Mouse (Mus musculus) adrenal gland, adult (tissue): ENCODE data around the gene Olfr839-ps1.

Experiments
- DNase-seq, 2 experiments: peaks; one replicate each; pipeline ENCODE4 v3.0.0; 2022 to 2023; ENCODE audit warnings: low spot score in 1 of 2; ENCODE audit not compliant: inconsistent age in 2 of 2

Gene Olfr839-ps1

GRCm38 (mm10) chr9:19177212-19177611 is at the start of gene Olfr839-ps1:
Gene Olfr839-ps1, minus strand, starts transcription at chr9:19177312.
- no peak for DNase-seq

GRCm38 (mm10) chr9:19136017-19136416 is 41.1 kb downstream of the Olfr839-ps1 start, which contains the start of gene Olfr837:
Gene Olfr837, plus strand, starts transcription at chr9:19136317.
- no peak for DNase-seq

GRCm38 (mm10) chr9:19120082-19120481 is 57.0 kb downstream of the Olfr839-ps1 start, which contains the start of gene Olfr836:
Gene Olfr836, plus strand, starts transcription at chr9:19120382.
- no peak for DNase-seq
